Mouse (Mus musculus): ENCODE measurements around the gene Ccdc12.
A peak's percentile ranks its signal among the peaks of the same experiment; 100 is the strongest.

Gene Ccdc12

DNA sequence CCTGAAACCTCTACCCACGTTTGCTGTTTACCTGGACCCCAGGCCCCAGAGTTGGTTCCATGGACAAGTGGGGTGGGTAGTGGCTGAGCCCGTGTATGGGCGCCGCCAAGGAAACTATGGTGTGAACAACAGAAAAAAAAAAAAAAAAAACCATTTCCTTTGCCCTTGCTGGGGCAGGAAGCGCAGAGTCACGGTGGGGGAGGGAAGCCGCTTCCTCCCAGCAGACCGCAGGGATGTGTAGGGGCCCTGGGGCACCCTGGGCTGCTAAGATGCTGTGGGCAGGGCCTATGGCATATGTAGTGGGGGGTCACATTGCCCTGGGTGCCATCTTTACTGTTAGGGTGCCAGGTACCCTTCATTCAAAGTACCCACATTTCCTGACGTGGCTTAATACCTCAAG lies 11.1 kb upstream of the Ccdc12 start:
- no peak for DNase-seq (ENCODE audit: low spot score)

DNA sequence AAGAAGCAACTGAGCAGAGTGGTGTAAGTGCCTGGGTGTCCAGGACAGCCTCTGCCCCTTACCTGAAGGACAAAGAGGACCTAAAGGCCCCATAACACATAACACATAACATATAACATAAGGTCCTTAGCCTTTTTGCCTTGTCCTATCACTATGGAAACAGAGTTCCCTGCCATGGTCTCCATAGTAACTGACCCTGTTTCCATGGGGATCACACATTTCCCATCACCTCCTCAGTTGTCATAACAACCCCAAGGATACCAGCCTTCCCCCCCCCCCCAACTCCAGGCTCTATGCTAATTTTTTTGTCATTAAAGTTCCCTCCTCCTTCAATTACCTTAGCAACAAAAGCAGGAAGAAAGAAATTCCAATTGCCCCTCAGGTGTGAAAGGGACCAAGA lies 6.5 kb upstream of the Ccdc12 start:
- DNase-seq (ENCODE audit: low spot score): no peak

DNA sequence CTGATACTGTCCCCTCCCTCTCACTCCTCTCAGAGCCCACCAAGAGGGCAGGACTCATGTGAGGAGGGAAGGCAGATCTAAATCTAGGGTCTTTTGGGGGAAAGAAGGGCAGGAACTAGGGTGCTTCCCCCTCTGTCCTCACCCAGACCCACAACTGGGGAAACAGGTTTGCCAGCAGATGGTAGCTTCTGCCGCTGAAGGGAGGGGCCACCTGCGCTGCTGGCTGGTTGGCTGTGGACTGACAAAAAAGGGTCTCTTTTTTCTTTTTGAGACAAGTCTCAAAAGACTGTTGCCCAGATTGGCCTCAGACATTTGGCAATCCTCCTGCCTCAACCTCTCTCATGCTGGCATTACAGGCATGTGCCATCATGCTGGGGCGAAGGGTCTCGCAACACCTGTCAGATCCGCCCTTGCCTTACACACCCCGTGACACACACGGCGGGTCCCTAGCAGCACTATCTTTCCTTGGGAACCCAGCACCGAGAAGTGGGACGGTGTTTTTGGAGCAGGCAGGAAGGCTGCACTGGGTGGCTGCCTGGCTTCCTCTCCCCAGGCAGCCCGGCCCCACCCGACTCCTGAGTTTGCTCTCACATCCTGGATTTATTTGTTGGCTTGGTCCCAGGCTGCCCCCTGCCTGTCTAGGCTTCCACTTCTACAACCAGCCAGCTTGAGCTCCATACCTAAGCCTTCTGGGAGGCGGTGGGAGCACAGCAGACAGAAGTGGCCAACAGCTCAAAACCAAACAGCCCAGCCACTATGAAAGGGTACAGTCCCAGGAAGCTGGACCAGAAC lies 4.2 kb upstream of the Ccdc12 start:
- DNase-seq (ENCODE audit: low spot score): no peak

DNA sequence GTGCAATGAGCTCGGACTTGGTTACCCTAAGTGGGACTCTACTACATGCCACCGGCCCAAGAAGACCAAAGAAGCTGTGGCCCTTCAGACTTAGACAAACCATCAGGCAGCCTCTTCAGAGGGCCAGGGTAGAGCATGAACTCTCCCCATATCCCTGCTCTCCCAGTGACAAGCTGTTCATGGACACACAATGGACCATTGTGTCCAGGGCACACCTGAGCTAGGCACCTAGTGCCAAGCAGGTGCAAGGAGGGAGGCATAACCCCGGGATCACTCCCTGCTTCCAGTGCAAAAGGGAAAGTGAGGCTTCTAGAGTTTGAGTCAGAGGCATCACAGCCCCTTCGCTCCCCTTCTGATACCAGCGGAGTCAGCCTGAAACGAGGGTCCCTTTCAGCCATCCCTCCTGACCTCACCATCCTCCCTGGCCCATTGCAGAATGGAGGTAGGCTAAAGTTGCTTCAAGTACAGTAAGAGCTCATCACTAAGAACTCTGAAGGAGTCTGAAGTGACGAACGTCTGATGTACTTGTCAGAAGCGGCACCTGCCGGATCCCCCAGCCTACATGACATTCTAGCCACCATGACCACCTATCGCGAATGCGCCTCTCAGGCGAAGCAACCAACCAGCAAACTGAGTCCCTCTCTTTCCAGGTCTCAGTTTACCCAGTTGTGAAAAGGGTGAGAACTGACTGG lies 3.2 kb upstream of the Ccdc12 start:
- DNase-seq (ENCODE audit: low spot score): no peak

DNA sequence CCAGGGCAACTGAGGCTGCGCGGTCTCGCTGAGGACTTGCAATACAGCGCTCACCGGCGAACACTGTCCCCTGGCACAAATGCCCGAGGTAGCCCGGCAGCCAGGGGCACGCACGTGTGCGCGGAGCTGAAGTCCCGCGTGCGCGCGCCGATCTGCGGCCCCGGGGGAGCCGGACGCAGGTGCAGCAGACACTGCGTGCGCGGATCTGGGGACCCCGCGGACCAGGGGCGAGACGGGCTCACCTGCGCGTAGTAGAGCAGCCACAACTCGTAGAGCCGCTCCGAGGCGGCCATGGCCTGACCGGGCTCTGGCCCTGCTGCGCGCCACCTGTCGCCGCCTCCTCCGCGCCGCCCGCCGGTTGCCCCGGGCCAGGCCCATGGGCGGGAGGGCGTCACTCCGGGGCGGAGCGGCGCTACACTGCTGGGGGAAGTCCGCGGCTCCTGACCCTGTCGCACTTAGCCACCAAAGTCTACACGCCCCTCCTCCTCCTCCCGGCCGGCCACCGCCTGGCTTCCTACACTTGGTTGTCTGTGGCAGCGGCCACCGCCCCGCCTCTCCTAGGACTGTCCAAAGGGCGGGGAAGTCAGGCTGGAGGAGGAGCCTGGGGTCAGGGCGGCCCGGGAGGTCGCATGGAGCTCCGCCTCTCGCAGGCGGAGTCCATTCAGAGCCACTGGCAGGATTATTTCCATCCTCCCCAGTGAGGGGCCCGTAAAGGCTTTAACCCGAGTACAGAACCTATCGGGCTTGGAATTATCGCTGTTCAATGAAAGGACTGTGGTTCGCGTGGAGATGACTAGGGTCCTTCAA lies 2.4 kb upstream of the Ccdc12 start, which contains the start of gene Nbeal2:
Gene Nbeal2 (minus strand): TSS at position 507 of the 807 bp plus-strand sequence.
- peak; percentile 92 for DNase-seq (ENCODE audit: low spot score)

DNA sequence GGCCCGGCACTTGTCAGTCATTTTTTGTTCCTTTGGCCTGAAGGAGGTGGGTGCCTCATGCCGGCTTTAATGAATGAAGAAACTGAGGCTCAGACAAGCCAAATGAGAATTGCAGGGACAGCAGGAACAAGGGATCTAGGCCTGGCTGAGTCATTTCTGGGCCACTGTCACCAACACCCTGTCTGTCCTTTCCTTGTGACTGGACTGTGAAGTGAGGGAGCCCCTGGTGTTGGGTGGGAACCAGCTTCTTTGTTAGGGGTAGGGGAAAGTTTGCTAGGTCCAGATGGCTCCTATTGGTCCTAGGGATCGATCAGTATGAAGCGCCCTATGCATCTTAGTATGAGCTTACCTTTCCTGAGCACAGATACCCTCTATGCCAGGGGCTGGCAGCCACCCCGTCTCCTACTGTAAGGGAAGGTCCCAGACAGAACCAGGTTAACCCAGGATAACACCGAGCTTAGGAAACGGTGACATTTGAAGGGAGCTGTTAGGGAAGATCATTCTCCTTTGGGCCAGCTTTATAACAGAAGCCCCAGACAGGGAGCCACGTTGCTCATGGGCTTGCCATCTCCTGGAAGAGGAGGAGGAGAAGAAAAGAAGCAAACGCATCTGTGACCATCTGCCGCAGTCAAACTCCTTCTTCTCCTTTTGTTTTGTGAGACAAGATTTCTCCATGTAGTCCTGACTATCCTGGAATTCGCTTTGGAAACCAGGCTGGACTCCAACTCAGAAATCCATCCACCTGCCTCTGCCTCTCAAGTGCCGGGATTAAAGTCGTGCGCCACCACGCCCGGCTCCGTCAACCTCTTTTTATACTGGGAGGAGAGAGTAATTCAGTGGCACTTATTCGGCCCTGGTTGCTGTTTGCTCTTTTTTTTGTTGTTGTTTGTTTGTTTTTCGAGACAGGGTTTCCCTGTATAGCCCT lies 1.3 kb upstream of the Ccdc12 start:
- no peak for DNase-seq (ENCODE audit: low spot score)

DNA sequence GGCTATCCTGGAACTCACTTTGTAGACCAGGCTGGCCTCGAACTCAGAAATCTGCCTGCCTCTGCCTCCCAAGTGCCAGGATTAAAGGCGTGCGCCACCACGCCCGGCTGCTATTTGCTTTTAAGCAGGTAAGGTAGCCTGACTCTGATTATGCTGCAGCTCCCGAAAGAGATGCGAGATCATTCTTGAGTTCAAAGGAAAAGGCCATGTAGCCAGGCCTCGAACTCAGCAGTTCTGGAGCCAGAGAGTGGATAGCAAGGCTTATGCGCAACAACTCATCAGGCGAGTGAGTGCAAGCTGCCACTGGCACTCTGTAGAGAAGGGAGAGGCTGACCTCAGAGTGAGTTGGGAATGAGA lies 674 bp upstream of the Ccdc12 start:
- no peak for DNase-seq (ENCODE audit: low spot score)

DNA sequence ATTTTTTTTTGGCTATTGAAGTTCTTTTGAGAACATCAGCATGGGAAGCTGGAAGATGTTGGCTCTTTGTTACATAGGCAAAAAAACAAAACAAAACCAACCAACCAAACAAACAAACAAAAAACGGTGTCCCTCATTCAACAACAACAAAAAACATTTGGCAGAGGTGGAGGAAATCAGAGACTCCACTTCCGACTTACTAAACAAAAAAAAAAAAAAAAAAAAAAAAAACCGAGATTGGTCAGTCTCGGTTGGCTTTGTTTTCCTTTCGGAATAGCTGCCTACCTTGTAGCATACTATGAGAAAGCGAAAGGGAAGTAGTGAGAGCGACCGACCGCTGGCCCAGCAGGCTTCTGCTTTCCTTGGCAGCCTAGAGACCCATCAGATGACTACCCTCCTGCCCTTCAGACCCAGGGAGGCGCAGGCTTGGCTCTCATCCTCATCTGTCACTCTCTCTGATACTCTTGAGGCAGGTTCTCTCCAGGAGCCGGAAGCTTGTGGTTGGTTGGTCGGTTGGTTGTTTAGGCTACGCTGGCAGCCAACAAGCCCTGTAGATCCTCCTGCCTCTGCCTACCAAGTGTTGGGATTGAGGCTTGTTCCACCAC lies 1.3 kb downstream of the Ccdc12 start:
- no peak for DNase-seq (ENCODE audit: low spot score)

DNA sequence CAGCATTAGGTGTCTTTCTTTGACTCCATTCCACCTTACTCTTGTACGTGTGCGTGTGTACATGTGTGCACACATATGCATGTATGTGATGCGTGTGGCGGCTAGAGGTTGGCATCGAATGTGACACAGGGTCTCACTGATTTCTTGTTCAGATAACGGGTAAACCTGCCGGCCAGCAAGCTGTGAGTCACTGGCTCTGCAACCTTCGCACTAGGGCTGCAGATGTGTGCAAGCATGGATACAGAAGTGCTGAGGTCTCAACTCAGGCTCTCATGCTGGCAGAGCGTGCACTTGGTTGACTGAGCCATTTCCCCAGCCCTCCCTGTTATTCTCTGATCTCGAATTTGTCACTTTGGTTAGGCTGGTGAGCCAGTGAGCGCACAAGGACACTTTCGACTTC lies 3.2 kb downstream of the Ccdc12 start:
- no peak for DNase-seq (ENCODE audit: low spot score)

DNA sequence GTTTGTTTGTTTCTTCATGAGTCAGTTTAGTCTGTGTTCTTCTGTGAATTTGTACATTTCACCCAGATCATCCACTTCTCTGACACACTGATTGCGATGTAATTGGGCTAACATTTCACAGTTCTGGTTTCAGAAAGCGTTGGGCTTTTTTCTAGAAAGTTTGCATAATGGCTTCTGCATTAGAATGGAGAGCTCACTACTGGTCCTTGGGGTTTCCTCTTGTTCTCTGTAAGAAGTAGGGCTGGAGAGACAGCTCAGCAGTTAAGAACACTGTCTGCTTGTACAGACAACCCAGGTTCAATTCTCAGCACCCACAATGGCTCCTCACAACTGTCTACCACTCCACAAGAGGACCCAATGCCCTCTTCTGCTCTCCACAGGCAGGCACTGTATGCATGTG lies 3.9 kb downstream of the Ccdc12 start:
- DNase-seq (ENCODE audit: low spot score): no peak

DNA sequence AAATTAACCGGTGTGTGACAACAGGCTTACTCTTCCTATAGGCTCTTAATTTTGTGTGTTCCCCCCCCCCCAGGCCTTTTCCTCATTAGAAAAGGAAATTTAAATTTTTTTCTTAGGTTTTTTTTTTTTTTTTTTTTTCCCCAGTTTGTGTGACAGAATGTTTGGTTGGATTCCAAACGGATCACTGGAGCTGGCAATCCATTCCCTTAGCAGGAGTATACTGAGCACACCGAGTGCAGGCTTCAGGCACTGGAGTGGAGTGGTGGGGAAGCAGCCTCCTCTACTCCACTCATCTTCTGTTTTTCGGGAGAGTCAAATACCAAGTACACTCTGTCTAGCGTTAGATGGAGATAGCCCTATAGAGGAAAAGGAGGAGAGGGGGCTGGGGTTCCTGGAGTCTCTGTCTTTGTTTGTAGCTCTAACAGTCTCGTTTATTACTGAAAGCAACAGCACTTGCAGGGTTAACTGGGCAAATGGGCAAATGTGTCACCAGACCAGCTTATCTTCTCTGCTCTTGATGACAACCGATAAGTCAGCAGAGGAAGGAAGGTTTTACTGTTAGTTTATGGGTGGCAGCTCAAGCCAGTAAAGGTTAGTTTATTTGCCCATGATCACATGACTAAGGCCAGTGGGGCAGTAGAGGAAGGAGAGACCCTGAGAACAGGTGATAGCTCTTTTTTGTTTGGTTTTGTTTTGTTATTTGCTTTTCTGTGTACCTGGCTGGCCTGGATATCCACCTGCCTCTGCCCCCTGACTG lies 4.7 kb downstream of the Ccdc12 start:
- no peak for DNase-seq (ENCODE audit: low spot score)

DNA sequence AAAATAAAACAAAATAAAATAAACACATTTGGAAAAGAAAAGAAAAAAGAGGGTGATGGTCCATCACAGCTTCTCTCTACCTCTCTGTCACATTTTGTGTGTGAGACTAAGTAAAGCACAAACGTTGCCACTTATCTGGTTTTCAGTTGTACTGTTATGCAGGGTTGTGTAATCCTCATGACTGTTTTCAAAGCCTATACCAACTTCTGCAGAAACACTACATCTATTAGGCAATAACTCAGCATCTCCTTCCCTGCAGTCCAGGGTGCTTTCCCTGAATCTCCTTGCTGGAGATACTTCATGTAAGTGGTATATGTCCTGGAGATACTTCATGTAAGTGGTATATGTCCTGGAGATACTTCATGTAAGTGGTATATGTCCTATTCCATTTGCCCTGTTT lies 6.5 kb downstream of the Ccdc12 start:
- DNase-seq (ENCODE audit: low spot score): no peak

DNA sequence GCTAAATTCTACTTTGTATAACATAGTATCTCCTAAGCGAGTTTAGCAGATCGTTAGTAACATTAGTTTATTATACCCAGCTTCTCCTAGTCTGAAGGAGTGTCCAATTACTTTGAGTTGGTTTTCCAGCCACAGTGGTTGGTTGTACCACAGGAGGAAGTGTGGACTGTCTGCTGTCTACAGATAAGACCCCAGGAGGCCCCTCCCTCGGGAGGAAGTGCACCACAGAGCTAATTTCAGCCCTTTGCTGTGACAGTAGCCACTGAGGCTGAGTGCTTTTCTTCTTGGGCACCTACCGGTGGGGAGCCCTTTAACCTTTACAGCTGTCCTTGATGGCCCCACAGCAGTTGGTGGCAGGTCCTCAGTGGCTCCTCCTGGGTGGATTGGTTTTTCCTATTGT lies 9.6 kb downstream of the Ccdc12 start:
- no peak for DNase-seq (ENCODE audit: low spot score)

DNA sequence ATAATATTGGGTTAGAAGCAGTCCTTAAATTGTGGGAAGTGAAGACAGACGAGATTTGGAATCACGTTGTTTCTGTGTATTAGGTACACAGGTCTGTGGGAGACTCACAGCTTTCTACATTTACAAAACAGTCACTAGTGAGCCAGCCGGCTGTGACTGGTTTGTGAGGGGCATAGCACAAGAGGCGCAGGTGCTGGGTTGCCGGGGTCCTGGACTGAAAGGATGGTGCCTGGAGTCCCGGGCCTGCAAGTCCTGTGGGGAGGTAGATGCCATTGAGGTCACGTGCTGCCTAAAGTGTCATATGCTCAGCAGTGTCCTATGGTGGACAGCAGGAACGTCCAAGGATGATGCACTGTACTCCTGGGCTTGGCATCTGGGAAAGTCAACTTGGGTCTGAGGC lies 10.1 kb downstream of the Ccdc12 start:
- no peak for DNase-seq (ENCODE audit: low spot score)

DNA sequence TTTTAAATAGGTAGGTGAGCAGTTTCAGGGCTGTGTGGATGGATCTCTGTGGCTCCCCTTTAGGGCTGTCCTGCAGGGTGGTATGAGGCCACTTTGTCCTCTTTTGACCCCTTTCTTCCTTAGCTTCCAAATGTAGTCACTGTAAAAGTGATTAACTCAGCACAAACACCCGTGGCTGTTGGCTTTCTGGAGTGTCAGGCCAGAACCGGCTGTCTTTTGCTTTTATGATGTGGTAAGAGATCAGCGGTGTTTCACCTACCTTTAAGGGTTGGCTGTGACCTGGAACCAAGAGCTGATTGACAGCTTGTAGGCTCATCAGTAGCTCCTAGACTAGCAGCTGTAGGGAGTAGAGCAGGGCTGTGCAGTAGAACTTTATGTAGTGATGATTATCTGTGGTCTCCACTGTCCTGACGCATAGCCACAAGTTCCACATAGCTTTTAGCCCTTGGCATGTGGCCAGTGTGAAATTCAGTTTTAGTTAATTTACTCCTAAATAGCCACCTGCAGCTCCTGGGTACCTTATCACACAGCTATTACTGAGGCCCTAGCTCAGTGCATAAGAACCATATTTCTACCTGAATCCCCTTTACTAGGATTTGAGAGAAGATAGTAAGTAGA lies 11.0 kb downstream of the Ccdc12 start:
- DNase-seq (ENCODE audit: low spot score): no peak

DNA sequence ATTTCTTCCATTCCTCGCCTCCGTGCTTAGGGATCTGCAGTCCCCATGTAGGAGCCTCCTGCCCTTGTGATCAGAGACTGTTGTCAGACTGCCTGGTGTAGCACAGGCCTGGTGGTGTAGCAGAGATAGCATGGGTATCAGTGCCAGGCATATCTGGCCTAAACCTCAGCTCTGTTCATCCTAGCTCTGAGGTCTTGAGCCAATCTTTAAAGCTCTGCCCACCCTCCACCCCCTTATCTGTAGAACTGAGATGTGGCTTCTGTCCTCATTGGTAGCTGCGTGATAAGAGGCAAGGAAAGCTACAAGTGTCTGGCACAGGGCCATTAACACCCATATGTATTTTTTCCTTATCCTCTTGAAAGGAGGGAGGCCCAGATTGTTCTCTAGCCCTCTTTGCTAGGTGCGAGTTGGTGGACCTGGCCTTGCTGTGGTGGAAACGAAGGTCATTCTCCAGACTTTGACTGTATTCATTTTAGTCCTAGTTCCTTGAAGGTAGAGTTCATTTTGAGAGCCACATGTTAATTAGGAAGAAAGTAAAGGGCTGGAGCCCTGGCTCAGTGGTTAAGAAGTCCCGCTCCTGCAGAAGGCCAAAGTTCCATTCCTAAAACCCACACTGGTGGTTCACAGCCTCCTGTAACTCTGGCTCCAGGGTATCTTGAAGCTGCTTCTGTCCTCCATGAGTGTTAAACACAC lies 12.4 kb downstream of the Ccdc12 start:
- no peak for DNase-seq (ENCODE audit: low spot score)

DNA sequence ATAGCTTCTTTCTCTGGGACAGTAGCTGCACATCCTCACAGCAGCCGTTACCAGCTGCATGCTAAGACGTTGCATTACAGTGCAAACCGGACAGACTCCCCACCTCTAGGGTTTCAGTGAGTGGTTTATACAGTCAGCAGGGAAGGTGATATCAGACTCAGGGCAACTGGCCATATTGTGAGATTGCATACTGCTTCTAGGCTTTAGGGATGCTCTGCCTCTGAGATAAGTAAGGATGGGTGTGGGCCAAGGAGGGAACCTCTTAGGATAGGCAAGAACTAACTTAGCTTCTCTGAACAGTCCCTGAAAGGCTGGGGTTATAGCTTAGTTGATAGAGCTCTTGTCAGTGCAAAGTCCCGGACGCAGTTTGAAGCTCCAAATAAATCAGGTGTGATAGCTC lies 13.5 kb downstream of the Ccdc12 start:
- DNase-seq (ENCODE audit: low spot score): no peak

DNA sequence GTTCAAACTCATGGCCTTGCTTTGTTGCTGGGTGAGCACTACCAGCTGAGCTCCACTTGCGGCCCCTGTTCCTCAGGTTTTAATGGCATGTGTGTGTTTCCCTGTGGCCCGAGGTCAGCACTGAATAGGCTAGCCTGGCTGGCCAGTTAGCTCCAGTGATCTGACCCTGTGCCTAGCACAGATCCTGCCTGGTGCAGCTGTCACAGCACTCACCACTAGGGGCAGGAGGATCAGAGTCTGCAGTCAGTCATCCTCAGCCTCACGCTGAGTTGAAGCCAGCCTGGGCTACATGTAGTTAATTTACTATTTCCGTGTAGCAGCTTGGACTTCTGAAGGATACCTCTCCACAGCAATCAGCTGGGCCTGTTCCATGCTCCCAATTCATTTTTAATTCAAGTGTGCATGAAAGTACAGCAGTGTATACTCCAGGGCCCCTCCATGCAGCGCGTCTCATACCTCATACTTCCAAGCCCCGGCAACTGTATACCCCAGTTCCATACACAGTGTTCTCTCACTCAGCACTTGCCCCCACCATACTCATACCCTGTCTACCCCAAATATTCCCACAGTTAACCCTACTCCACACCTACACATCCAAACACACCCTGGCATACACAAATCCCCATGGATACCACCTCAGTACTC lies 16.3 kb downstream of the Ccdc12 start:
- DNase-seq (ENCODE audit: low spot score): no peak

DNA sequence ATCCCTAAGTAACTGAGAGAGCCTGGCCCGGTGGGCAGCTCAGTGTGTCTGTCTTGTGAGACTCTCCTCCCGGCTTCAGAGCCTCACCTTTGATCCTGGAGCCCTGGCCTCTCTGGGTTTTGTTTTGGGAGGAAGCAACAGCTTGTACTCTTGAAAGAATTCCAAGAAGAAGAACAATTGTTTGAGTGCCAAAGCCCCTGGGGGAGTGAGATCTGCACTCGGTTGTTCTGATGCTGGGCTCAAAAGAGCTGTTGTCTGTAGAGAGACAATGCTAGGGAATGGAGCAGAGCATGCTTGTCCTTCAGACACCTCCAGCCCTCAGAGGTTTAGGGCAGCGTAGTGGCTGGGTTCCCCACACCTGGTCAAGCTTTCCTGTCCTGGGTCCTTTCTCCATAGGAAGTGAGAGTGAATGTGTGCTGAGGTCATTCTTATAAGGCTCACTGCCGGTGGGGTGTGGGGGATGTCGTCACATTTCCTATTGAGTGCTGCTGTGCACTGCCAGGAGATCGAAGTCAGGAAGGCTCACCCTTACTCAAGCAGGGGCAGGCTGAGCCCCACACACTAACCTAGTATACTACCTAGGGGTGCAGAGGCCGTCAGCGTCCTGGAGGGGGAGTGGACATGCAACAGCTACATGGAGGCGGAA lies 16.9 kb downstream of the Ccdc12 start:
- DNase-seq (ENCODE audit: low spot score): no peak
